Mouse (Mus musculus) olfactory bulb, adult 2 months (tissue): ENCODE measurements around the gene Hrk.

Experiments used
- CTCF ChIP-seq: fragments of 200-500 bp; IDR thresholded peaks from 2 replicates; pipeline ENCODE4 v1.5.1; 2012; ENCODE audit warnings: low read depth, mild to moderate bottlenecking, low read length, moderate library complexity; ENCODE audit not compliant: insufficient read depth
- POLR2A ChIP-seq: fragments of 200-500 bp; IDR thresholded peaks from 2 replicates; pipeline ENCODE4 v1.6.1; 2012; ENCODE audit warnings: mild to moderate bottlenecking, low read depth, low read length, moderate library complexity; ENCODE audit not compliant: insufficient read depth

DNA sequence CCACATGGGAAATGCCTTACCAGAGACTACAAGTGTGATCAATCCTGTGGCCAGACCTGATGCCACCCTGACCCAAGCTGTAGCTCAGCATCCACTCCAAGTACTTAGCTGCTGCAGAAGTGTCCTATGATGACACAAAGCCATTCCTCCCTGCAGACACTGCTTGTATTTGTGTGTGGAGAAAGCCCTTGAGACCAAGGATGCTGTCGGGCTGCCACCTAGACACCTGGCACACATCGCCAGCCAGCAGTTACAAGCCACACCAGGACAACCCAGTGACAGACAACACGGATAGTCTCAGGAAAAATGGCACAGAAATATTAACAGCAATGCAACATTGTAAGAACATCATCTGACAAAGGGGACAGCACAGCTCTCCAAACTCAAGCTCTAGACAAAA, 19.0 kb upstream of the Hrk start:
- no peak for TF ChIP-seq CTCF
- TF ChIP-seq POLR2A, result no peak
